ENCODE assay signal across 19 mouse cellular contexts in genomic region chr2:65221646-65222045, GRCm38 (mm10). TPM values are rescaled to one million over a fixed set of nuclear protein-coding genes. Genes with fewer than 3 reads are reported as not detected.
DNase-seq lines count a peak whose midpoint lies in the region; ATAC-seq lines count a peak whose summit lies in the region.
"Had no signal": no experiment of that assay in that cellular context is flagged by ENCODE, and none has a peak within 500 bp of the region (broad histone marks: within the 10 kb centered on the region; RNA-seq: fewer than 3 reads in every experiment).

No protein-coding gene starts in this region.

- 60% methylated on average over 2 of the region's 2 CpGs for WGBS in kidney, embryonic 15.5 days

- H3K9ac ChIP-seq in kidney, embryonic 15.5 days: no peak overlapping the region
- H3K9ac ChIP-seq: heart, embryonic 15.5 days; hindbrain, embryonic 12.5 days had no signal

- peaks cover 58% of the 10 kb centered on the region for H3K4me1 ChIP-seq in kidney, embryonic 15.5 days
- H3K4me1 ChIP-seq: hindbrain, embryonic 12.5 days had no signal

- intact Hi-C loops in heart, postnatal 25 days (cut with DNase I): loop anchor here (2.0 kb wide), 1 partner anchor 15 kb away; no protein-coding TSS in a partner anchor

- H3K4me2 ChIP-seq in kidney, embryonic 15.5 days: no peak overlapping the region
- H3K4me2 ChIP-seq: heart, embryonic 11.5 days; heart, embryonic 15.5 days; hindbrain, embryonic 12.5 days had no signal

- no peaks in the 10 kb centered on the region for H3K36me3 ChIP-seq in kidney, embryonic 15.5 days
- H3K36me3 ChIP-seq: embryonic facial prominence, embryonic 10.5 days; forebrain, embryonic 10.5 days; heart, embryonic 15.5 days; hindbrain, embryonic 12.5 days had no signal

- ATAC-seq in kidney, embryonic 15.5 days (replicated peaks; ENCODE audit: low FRiP score): no peak
- 0 out of 2 replicates have a peak, but pooled peaks have one; percentile 19 for ATAC-seq in erythroid progenitor cell, adult 5-6 weeks (replicated peaks; ENCODE audit: low FRiP score, poor library complexity, severe bottlenecking)
- ATAC-seq: forebrain, embryonic 14.5 days; hindbrain, embryonic 16.5 days had no signal

- peak overlapping the region; percentile 62 for H3K27ac ChIP-seq in kidney, embryonic 15.5 days
- H3K27ac ChIP-seq: embryonic facial prominence, embryonic 10.5 days; forebrain, embryonic 10.5 days; heart, embryonic 15.5 days; hindbrain, embryonic 12.5 days had no signal

- DNase-seq in cerebellum, postnatal 10 days: peak; percentile 72 to 74
- no peak for DNase-seq in cerebellum, adult 8-10 months
- DNase-seq in heart, adult 11 months: peak; percentile 77
- DNase-seq in heart, postnatal 25 days (ENCODE audit: low spot score): no peak
- no peak for DNase-seq in kidney, postnatal 4 days
- DNase-seq: adrenal gland, postnatal 10 days; gastrocnemius, postnatal 36 days; heart, postnatal 36 days; kidney, adult 11 months had no signal

- H3K27me3 ChIP-seq in kidney, embryonic 15.5 days: no peaks in the 10 kb centered on the region
- H3K27me3 ChIP-seq: heart, embryonic 15.5 days; hindbrain, embryonic 12.5 days had no signal

- H3K9me3 ChIP-seq in kidney, embryonic 15.5 days (replicated peaks): no peaks in the 10 kb centered on the region
- H3K9me3 ChIP-seq: embryonic facial prominence, embryonic 10.5 days; forebrain, embryonic 10.5 days; heart, embryonic 15.5 days; hindbrain, embryonic 12.5 days had no signal

- no peak overlapping the region for H3K4me3 ChIP-seq in kidney, embryonic 15.5 days (replicated peaks)
- H3K4me3 ChIP-seq: embryonic facial prominence, embryonic 10.5 days; forebrain, embryonic 10.5 days; heart, embryonic 15.5 days; hindbrain, embryonic 12.5 days had no signal

RNA-seq across cellular contexts. Expression of gene Cobll1, which starts 17.6 kb away (rescaled TPM):
- total RNA-seq in heart, postnatal 25 days (2021): 10 to 100 TPM; 56.6 to 61.6 TPM
- polyA plus RNA-seq in kidney, embryonic 15.5 days (2015; fragmentation: Nextera tagmentation; extraction: Ambion mirVana): 20.1 and 21.7 TPM in 2 replicates
- total RNA-seq in erythroid progenitor cell, adult 5-6 weeks (2015; ENCODE audit: low replicate concordance): 2.9 and 4.3 TPM in 2 replicates
- not detected in 2 replicates for total RNA-seq in erythroid progenitor cell, adult 5-6 weeks (2017; ENCODE audit: low replicate concordance)
- total RNA-seq: MEL had no signal

Comparison
In these comparisons a context has a peak if more than half of its experiments do, and no peak if none do; other contexts are left out.
1. DNase-seq: peak in cerebellum, postnatal 10 days (2 of 2) and heart, adult 11 months (single experiment); none in cerebellum, adult 8-10 months (single experiment), heart, postnatal 25 days (single experiment) and kidney, postnatal 4 days (0 of 2).
2. RNA of gene Cobll1, which starts 17.6 kb away (total RNA-seq): 56.6 to 61.6 TPM in heart, postnatal 25 days; 2.9 to 4.3 TPM in erythroid progenitor cell, adult 5-6 weeks; every median in the first group is over 10 times any median in the second.